ENCODE assay signal across 1 mouse cellular context in genomic region chr1:63730240-63730771, GRCm38 (mm10).
A peak's percentile ranks its signal among the peaks of the same experiment; 100 is the strongest.
TF ChIP-seq lines count a peak whose summit lies in the region.

Gene Mdh1b, minus strand, starts transcription at chr1:63730318.
Gene Fastkd2, plus strand, starts transcription at chr1:63730614.

TF ChIP-seq in CH12.LX, 34 proteins besides CTCF, POLR2A, EP300 and RAD21 (continued from another document):
- peak; percentile 89; the same call in 1 of the 2 replicates for TF ChIP-seq E2F4 (IDR thresholded peaks at IDR 0.05; ENCODE audit: insufficient replicate concordance, low read depth, low read length)
- no peak for TF ChIP-seq ZC3H11A (IDR thresholded peaks at IDR 0.05; ENCODE audit: low read depth, low read length)
- no peak for TF ChIP-seq ZNF384 (IDR thresholded peaks at IDR 0.05; ENCODE audit: low read depth, low read length)
- TF ChIP-seq ELF1 (IDR thresholded peaks at IDR 0.05; ENCODE audit: low read depth, low read length): peak; percentile 88
- TF ChIP-seq POLR2AphosphoS2 (IDR thresholded peaks at IDR 0.05; ENCODE audit: low read depth, low read length): no peak
- no peak; the same call in 1 of the 2 replicates for TF ChIP-seq JUND (conservative IDR thresholded peaks at IDR 0.05; ENCODE audit: low read depth, low read length)
- peak; percentile 97 for TF ChIP-seq HCFC1 (IDR thresholded peaks at IDR 0.05; ENCODE audit: low read depth, low read length)
- no peak for TF ChIP-seq IRF4 (IDR thresholded peaks at IDR 0.05; ENCODE audit: low read depth, low read length)
- TF ChIP-seq USF2 (conservative IDR thresholded peaks at IDR 0.05; ENCODE audit: low read depth, low read length): no peak; the same call in 1 of the 2 replicates
- TF ChIP-seq SIN3A (IDR thresholded peaks at IDR 0.05; ENCODE audit: low read length): peak; percentile 99
- peak; percentile 85 for TF ChIP-seq NRF1 (IDR thresholded peaks at IDR 0.05; ENCODE audit: low read depth, low read length)
- TF ChIP-seq CHD1 (IDR thresholded peaks at IDR 0.05; ENCODE audit: low read depth, low read length): no peak
